Mouse (Mus musculus) erythroblast, embryonic 14.5 days (primary cell): ENCODE results near the gene Tex33.
"Not testable (repeated sequence)": the region's sequence is repeated elsewhere in the genome, so short reads cannot be mapped to it uniquely, and the experiment has no call there.

ENCODE experiments used
- GATA1 ChIP-seq: IDR thresholded peaks from 2 replicates; pipeline ENCODE4 v1.6.1; 2012; ENCODE audit warnings: low read length, inconsistent platforms, mixed read lengths
- TAL1 ChIP-seq: IDR thresholded peaks from 3 replicates; pipeline ENCODE4 v1.6.1; 2012; ENCODE audit warnings: low read length, inconsistent platforms, mixed read lengths

DNA sequence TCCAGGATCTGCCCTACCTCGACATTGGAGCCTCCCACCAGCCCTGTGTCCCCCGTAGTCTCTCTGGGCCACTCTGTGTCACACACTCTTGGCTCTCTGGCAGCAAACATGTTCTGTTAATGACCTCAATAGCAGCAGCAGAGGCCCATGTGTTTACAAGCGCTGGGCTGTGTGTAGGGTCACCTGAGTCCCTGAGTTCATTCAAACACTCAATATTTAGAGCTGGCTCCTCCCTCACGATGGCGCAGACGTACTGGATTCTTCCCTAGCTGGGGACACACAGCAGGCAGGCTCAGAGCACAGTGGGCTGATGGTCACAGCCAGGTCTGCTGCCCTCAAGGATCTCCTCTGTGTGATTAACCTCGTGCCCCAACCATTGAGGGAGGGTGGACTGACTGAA lies 54.8 kb downstream of the Tex33 start:
- not testable (repeated sequence) for TF ChIP-seq GATA1, TAL1
